Mouse (Mus musculus): Measurements from ENCODE around the gene Rab43.

Rab43 gene

GRCm38 (mm10) chr6:87811675-87812338 is at the start of gene Rab43:
Rab43 (minus strand) TSS chr6:87812164.
- in situ Hi-C loops (cut with MboI): no loop called here

GRCm38 (mm10) chr6:87857071-87857470 is 45.1 kb upstream of the Rab43 start:
- in situ Hi-C loops (cut with MboI): no loop called here

DNA sequence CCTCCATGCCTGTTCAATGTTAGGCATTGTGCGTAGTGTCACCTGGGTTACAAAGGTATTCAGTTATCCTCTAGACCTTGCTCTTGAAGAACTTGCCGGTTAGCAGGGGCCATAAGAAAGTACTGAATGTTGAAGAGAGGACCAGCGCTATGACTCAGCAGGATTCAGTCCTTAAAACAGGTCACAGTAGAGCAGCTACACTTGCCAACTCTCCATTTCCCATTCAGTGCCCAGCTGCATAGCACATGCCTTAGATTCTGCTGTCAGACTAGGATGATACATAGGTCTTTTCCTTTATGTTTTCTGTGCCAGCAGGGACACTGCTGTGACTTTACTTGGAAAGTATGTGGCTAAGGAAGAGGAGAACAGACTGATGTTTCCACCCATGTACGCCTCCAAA is 41.5 kb upstream of the Rab43 start:
- in situ Hi-C loops (cut with MboI): loop anchor here (5.0 kb wide), 1 partner anchor 34 kb away; the partner anchor contains the start of gene Copg1

DNA sequence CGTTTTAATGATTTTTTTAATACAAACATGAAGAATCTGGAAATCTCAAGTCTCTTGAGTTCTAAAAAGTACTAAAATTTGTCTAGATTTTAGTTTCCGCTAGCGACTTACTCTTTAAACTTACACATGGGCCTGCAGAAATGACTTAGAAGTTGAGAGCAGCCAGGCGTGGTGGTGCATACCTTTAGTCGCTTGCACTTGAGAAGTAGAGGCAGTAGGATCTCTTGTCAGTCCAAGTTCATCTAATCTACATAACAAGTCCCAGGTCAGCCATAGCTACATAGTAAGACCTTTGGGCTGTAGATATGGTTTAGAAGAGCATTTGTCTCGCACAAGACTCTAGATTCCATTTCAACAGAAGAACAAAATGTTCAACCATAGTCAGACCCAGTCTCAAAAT is 39.9 kb upstream of the Rab43 start:
- in situ Hi-C loops (cut with MboI): loop anchor here (5.0 kb wide), 1 partner anchor 35 kb away; the partner anchor contains the start of gene Copg1

DNA sequence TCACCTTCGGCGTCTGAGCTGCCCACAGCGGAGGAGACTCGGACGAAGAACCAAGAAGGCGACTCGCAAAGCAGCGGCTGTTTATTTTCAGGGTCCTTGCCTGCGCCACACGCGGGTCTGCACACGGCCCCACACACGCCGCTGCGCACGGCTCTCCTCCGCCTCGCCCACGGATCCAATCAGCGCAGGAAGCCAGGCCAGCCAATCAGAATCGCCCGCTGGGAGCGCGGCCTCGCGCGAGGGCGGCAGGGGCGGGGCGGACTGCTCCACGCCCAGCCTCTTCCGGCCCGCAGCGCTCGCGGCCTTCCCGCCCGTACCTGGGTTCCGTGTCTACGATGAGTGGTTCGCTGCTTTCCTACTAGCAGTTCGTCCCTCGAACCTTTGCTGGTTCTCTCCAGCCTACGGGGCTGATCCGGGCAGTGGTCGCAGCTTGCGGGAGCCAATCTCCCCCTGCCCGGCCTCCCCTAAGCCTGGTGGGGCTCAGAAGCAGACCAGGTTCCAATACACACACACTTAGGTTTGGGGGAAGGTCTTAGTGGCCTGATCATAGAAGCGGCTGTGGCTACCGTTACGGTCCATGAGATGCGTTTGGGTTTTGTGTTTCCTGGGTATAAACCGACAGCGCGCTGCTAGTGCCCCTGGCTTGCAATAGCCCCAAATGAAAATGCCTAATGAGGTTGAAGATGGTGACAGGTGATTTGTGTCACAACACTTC is 39.1 kb upstream of the Rab43 start, which contains the start of gene Cnbp:
Gene Cnbp (minus strand): TSS at position 207 of the 715 bp plus-strand sequence.
- in situ Hi-C loops (cut with MboI): loop anchor here (5.0 kb wide), 1 partner anchor 36 kb away; the partner anchor contains the start of gene Copg1

GRCm38 (mm10) chr6:87850155-87850899 is 38.4 kb upstream of the Rab43 start:
- in situ Hi-C loops (cut with MboI): loop anchor here (5.0 kb wide), 1 partner anchor 37 kb away; the partner anchor contains the start of gene Copg1

DNA sequence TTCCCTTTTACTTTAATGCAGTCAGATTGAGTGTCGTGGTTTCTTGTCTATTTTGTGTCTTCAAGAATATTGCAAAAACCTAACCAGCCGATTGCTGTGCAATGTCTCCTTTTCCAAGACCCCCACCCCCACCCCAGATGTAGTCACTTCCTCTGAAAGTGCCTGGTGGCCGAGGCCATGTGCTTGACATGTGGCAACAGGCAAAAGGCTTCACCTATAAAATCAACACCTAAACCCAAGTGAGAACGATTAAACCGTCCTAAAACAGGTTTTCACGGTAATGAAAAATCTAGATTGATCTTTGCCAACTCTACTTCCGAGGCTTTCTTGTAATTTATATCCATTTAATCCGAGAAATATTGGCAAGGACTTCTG is 37.8 kb upstream of the Rab43 start:
- in situ Hi-C loops (cut with MboI): loop anchor here (5.0 kb wide), 1 partner anchor 38 kb away; the partner anchor contains the start of gene Copg1

DNA sequence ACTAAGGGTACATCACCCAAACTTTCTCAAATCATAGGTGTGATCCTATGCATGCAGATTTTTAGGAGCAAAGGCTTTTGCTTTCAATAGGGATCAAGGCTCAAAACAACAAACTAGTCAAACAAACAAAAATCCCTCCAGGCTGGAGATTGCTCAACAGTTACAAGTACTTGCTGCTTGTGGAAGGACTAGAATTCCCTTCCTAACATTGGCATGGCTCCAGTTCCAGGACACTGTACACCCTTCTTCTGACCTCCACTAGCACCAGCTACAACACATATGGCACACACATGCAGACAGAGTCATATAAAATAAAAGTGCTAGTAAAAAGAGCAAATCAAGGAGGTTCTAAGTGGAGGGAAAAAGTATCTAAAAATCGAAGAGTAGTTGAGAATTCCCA is 34.8 kb upstream of the Rab43 start:
- in situ Hi-C loops (cut with MboI): no loop called here

DNA sequence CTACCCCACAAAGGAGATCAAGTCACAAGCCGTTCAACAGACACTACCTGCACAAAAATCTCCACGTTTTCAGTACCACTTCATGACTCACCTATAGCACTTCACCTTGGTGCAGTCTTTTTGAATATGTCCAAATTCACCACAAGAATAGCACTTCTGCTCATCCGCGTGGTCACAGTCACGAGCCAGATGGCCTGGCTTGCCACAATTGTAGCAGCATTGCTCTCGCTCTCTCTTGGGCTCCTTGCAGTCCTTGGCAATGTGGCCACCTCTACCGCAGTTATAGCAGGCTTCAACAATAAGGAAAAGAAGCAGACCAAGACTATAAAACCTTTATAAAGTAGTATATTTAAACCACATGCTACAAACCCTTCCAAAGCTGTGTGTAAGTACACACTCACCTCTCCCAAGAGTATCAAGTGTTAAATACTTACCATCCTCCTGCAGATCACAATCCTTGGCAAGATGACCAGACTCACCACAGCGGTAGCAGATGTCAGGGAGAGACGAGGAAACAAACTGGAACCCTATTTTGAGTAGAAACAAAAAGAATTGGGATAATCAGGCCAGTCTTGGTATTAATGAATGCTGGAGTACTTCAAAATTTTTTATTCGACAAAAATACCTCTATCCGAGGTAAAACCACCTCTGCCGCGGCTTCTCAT is 33.2 kb upstream of the Rab43 start:
- in situ Hi-C loops (cut with MboI): no loop called here

- in situ Hi-C loops (cut with MboI): no loop called here
These were observed 30.3 kb upstream of the Rab43 start for GRCm38 (mm10) chr6:87842254-87842653.

DNA sequence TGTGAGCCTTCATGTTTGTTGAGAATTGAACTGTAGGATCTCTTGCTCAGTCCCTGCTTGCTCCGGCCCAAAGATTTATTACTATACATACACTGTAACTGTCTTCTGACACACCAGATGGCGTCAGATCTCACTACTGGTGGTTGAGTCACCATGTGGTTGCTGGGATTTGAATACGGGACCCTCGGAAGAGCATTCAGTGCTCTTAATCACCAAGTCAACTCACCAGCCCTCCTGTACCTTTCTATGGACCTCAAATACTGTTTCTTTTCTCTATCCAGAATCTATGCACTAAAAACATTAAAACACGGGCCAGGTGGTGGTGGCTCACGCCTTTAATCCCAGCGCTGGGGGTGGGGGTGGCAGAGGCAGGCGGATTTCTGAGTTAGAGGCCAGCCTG is 29.7 kb upstream of the Rab43 start:
- in situ Hi-C loops (cut with MboI): no loop called here

- in situ Hi-C loops (cut with MboI): no loop called here
These were observed 27.9 kb upstream of the Rab43 start for GRCm38 (mm10) chr6:87839797-87840341.

- in situ Hi-C loops (cut with MboI): no loop called here
These were observed 26.7 kb upstream of the Rab43 start, which contains the start of gene Isy1 for GRCm38 (mm10) chr6:87838551-87839197. Isy1 (minus strand) TSS chr6:87838798.

DNA sequence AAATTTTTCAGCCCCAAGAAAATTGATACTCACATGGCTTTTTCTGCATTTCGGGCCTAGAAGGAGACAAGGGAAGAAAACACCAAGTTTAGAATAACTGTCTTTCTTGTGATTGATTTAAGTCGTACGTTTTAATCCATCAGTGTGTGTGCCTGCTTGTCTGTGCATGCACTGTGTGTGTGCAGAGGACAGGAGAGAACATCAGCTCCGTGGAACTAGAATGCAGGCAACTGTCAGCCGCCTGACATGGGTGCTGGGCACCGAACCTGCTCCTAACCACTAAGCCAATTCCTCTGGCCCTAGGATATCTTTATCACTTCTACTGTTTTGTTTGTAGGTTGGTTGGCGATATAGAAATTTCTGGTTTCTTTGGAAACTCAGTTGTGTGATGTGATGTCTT is 23.7 kb upstream of the Rab43 start, which contains the start of gene Gm45140:
Gene Gm45140 (minus strand): TSS at position 101 of the 400 bp plus-strand sequence.
- in situ Hi-C loops (cut with MboI): no loop called here

DNA sequence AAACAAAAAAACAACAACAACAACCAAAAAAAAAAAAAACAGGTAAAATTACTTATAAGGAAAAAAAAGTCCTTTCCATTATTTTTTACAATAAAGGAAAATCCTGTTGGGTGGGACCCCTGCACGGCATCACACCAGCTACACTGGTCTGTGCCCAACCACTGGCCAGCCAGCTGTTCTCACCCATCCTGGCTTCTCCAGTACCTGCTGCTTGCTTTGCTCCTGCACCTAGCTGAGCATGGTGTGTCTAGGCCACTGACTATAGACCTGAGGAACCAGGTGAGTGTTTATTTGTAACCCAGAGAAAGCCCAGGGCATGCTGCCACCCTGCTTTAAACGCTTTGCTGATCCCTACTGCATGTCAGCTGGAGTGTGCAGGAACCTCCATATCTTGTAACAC is 8.4 kb upstream of the Rab43 start:
- in situ Hi-C loops (cut with MboI): no loop called here

DNA sequence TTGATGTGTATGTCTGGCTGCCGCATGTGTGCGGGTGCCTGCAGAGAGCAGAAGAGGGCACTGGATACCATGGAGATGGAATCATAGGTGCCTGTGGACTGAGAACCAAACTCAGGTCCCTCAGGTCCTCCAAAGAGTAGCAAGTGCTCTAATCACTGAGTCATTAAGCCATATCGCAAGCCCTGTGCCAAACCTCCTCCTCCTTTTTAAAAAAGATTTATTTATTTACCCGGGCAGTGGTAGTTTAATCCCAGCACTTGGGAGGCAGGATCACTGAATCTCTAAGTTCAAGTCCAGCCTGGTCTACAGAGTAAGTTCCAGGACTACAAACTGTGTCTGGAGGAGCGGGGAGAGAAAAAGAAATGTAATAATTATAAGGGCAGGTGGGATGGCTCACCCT is 2.5 kb upstream of the Rab43 start:
- in situ Hi-C loops (cut with MboI): no loop called here

GRCm38 (mm10) chr6:87812656-87813055 is 692 bp upstream of the Rab43 start:
- in situ Hi-C loops (cut with MboI): no loop called here

DNA sequence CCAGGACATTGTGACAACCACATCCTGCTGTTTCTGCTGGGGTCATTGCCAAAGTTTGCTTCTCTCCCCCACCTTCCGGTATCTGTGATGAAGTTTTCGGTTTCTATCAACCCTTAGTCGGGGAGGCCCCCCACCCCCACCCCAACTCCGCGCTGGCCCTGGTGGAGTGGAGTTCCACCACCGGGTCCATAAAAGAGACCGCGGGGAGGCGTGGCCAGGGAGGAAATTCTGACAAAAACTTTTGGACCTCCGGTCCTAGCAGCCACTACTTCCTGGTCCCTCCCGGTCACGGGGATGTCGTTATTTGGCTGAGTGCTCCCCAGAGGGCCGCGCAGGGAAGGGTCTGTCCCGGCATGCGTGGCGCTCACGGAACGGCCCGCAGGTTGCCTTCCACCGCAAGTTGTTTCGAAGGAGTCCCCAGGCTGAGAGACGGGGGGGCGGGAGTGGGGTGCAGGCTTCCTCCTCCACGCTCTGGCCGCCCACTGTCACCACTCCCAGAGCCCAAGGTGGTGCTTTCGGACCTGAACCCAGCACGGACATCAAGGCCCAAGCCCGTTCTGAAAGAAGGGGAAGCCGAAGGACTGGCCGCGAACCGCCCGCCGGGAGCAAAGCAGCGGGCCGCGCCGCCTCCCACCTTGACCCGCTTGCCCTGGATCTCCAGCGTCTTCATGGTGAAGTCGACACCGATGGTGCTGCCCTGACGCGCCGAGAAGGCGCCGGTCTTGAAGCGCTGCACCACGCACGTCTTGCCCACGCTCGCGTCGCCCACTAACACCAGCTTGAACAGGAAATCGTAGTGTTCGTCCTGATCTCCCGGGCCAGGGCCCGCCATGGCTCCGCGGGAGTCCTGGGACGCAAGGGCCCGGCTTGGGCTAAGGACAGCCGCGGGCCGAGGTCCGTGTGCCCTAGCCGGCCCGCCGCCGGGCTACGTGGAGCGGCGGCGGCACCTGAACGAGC is 973 bp downstream of the Rab43 start:
- in situ Hi-C loops (cut with MboI): no loop called here

DNA sequence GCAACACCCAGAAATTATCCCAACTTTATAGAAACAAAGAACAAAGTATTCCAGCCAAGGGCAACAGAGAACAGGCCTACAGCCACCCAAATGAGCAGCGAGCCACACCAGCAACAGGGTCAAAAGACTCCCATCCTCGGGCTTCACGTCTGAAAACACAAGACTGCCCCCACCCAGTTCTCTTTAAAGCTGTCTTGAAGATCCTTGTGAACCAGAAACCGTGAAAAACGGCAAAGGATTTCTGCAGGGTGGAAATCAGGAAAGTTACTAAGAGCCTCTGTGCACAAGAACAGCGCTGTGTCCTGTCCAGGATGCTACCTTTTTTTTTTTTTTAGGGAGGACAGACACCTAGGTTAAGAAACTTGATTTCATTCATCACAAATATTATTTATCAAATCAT is 1.7 kb downstream of the Rab43 start:
- in situ Hi-C loops (cut with MboI): no loop called here

Data from mature B cell (primary cell).